Mouse (Mus musculus): Measurements from ENCODE around the gene Snrpa1. TPM values are rescaled to one million over a fixed set of nuclear protein-coding genes. Genes with fewer than 3 reads are reported as not detected.

Snrpa1 gene
- polyA plus RNA-seq, 1 experiment from 2014 or later: 271 TPM

DNA sequence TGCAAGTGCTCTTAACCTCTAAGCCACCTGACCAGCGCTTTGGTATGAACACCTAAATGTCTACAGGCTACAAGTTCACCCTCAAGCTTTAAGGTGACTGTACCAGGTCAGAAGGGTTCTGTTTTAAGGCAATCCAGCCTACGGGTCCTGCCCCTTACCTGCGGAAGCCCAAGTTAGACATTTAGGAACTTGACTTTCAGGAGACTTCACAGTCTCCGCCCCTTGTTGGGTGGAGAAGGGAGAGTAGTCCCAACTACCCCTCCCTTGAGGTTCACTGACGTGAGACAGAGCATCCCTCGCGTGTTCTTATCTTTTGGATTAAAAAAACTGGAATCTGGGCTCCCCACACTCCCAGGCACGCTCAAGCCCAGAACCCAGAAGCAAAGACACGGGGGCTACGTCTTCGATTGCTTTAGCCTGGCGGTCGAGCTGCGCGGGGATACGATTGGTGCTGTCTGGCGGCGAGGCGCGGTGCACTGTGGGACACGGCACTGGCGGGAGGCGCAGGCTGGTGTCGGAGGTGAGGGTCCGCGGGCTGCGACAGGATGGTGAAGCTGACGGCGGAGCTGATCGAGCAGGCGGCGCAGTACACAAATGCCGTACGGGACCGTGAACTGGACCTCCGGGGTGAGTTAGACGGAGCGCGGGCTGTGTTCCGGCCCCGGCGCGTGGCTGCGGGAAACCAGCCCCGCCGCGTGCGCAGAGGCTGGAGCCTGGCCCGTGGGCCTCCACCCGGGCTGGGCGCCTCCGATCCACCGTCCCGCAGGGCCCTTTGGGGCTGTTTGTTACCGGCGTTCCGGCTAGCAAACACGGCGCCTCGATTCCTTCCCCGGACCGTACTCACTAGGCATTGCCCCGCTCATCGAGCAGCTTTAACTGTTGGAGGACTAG, 1.5 kb downstream of the Snrpa1 start:
- H3K27me3 ChIP-seq (ENCODE audit: control insufficient read depth, insufficient read depth, low read length): no peaks in the 10 kb centered on the region
- under 1% methylated on average over 64 of the region's 64 CpGs for WGBS
- peaks cover 10% of the 10 kb centered on the region; the same call in 1 of the 2 replicates for H3K36me3 ChIP-seq (ENCODE audit: control insufficient read depth, insufficient read depth, low read length)
- H3K27ac ChIP-seq (replicated peaks; ENCODE audit: low read depth, low read length): peak overlapping the region; percentile 71
- peak overlapping the region; percentile 99 for H3K4me3 ChIP-seq (ENCODE audit: low read depth, low read length)
- no peaks in the 10 kb centered on the region for H3K9me3 ChIP-seq (ENCODE audit: control insufficient read depth, low read length)
- DNase-seq (ENCODE audit: low spot score) (peak; percentile 95), ATAC-seq (ENCODE audit: insufficient number of reproducible peaks, low FRiP score, low TSS enrichment, low read depth) (peak; percentile 91)
- H3K9ac ChIP-seq (ENCODE audit: low read length): peak overlapping the region; percentile 95
- H3K4me2 ChIP-seq (ENCODE audit: low read depth, severe bottlenecking): peak overlapping the region; percentile 69
- peaks cover 3% of the 10 kb centered on the region; the same call in 1 of the 2 replicates for H3K4me1 ChIP-seq (ENCODE audit: control insufficient read depth, insufficient read depth, low read length)

DNA sequence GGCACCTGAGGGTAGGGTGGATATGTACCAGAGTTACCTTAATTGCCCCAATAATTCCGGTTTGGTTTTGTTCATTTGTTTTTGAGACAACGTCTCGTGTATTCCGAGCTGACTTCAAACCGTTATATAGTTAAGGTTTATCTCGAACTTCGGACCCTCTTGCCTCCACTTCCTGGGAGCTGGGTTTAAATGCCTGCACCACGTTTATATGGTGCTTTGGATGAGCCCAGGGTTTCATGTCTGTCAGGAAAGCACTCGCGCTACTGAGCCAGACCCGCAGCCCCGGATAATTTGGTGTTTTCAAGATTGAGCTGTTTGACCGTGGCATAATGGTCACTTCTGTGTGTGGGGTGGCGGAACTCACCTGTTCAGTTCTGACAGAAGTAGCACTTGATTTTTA, 2.3 kb downstream of the Snrpa1 start:
- Histone ChIP-seq H3K36me3 (ENCODE audit: control insufficient read depth, insufficient read depth, low read length) (peaks cover 13% of the 10 kb centered on the region), H3K9me3 (ENCODE audit: control insufficient read depth, low read length) (no peaks in the 10 kb centered on the region), H3K4me2 (ENCODE audit: low read depth, severe bottlenecking) (peak overlapping the region; percentile 69), H3K27ac (replicated peaks; ENCODE audit: low read depth, low read length) (no peak overlapping the region), H3K4me1 (ENCODE audit: control insufficient read depth, insufficient read depth, low read length) (peaks cover 3% of the 10 kb centered on the region; the same call in 1 of the 2 replicates), H3K27me3 (ENCODE audit: control insufficient read depth, insufficient read depth, low read length) (no peaks in the 10 kb centered on the region), H3K4me3 (ENCODE audit: low read depth, low read length) (peak overlapping the region; percentile 99), H3K9ac (ENCODE audit: low read length) (peak overlapping the region; percentile 95)
- DNase-seq (ENCODE audit: low spot score) (no peak), ATAC-seq (ENCODE audit: insufficient number of reproducible peaks, low FRiP score, low TSS enrichment, low read depth) (no peak)
- 2% methylated on average over 14 of the region's 14 CpGs for WGBS

DNA sequence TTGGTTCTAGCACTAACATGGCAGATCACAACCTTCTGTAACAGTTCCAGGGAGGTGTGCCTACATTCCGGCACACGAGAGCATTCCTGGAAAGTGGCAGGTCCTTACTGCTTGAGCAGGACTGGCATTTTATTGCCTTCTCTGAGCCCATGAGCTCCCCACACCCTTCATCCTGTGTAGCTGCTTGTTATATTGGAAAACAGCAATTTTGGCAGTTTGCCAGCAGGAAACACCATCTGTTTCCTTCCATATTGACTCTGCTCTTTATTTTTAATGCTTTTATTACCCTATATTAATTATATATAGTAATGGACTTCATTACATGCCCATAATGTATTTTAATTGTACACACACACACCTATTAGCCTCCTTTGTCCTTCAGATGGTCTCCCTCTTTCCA, 17.6 kb downstream of the Snrpa1 start:
- no peak overlapping the region for H3K4me2 ChIP-seq (ENCODE audit: low read depth, severe bottlenecking)
- H3K27ac ChIP-seq (replicated peaks; ENCODE audit: low read depth, low read length): no peak overlapping the region
- DNase-seq (ENCODE audit: low spot score) (peak; percentile 29), ATAC-seq (ENCODE audit: insufficient number of reproducible peaks, low FRiP score, low TSS enrichment, low read depth) (no peak)
- H3K9me3 ChIP-seq (ENCODE audit: control insufficient read depth, low read length): no peaks in the 10 kb centered on the region
- H3K4me1 ChIP-seq (ENCODE audit: control insufficient read depth, insufficient read depth, low read length): peaks cover 6% of the 10 kb centered on the region
- no peak overlapping the region for H3K9ac ChIP-seq (ENCODE audit: low read length)
- no peaks in the 10 kb centered on the region for H3K27me3 ChIP-seq (ENCODE audit: control insufficient read depth, insufficient read depth, low read length)
- no peak overlapping the region for H3K4me3 ChIP-seq (ENCODE audit: low read depth, low read length)
- 49% methylated on average over 2 of the region's 2 CpGs for WGBS
- peaks cover 12% of the 10 kb centered on the region for H3K36me3 ChIP-seq (ENCODE audit: control insufficient read depth, insufficient read depth, low read length)

DNA sequence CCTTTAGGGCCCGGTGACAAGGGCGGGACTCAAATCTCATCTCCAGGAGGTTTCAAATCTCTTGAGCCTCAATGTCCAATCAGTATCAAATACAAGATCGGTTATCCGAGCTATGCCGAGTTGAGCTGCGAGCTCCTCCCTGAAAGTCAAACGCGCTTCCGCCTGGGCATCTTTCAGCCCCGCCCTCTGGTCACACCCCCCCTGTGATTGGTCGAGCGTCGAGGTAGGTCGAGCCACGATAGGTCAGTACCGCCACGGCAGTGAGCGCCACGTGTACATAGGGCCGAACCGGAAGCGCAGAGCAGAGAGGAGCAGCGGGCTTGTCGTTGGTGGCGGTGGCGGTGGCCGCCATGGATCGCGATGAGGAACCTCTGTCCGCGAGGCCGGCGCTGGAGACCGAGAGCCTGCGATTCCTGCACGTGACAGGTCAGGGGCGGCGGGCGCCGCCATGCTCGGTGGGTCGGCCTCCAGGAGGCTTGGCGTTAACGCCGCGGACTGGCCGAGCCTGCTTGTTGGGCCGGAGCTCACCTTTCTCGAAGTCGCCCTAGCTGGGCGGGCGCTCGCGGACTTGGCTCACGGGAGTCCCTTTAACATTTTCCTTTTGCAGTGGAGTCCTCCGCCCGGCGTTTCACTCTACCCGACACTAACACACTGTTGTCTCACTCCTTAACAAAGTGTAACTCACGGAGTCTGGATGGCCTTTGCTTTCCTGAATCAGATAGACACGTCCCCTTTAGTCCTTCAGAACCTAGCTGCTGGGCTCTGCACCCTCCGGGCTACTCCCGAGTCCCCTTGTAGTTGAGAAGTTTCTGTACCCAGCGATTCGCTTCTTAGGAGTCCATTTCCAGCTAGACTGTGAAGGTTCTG, 20.8 kb downstream of the Snrpa1 start, which contains the start of gene Selenos:
Gene Selenos, plus strand, starts transcription at position 286 of the 867 bp plus-strand sequence.
- Histone ChIP-seq H3K9ac (ENCODE audit: low read length) (peak within 1 kb of the TSS; percentile 59), H3K4me3 (ENCODE audit: low read depth, low read length) (peak within 1 kb of the TSS; percentile 57), H3K4me1 (ENCODE audit: control insufficient read depth, insufficient read depth, low read length) (peaks cover 6% of the 10 kb centered on the region), H3K27ac (replicated peaks; ENCODE audit: low read depth, low read length) (no peak within 1 kb of the TSS), H3K27me3 (ENCODE audit: control insufficient read depth, insufficient read depth, low read length) (no peaks in the 10 kb centered on the region), H3K4me2 (ENCODE audit: low read depth, severe bottlenecking) (peak within 1 kb of the TSS; percentile 57), H3K36me3 (ENCODE audit: control insufficient read depth, insufficient read depth, low read length) (peaks cover 15% of the 10 kb centered on the region), H3K9me3 (ENCODE audit: control insufficient read depth, low read length) (no peaks in the 10 kb centered on the region)
- peak; percentile 100 for ATAC-seq (ENCODE audit: insufficient number of reproducible peaks, low FRiP score, low TSS enrichment, low read depth)
- WGBS: under 1% methylated on average over 65 of the region's 65 CpGs
- DNase-seq (ENCODE audit: low spot score): peak; percentile 95

DNA sequence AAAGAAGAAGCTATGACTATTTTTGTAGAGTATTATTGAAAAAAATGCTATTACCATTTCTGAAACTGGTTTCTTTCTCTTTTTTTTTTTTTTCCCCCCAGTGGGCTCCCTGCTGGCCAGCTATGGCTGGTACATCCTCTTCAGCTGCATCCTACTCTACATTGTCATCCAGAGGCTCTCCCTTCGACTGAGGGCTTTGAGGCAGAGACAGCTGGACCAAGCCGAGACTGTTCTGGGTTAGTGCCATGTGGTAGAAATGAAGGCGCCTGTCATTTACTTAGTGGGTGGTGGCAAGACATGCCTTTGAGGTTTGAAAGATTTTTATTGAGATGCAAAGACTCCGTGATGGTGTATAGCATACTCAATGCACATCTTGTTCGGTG, 21.4 kb downstream of the Snrpa1 start:
- peaks cover 6% of the 10 kb centered on the region for H3K4me1 ChIP-seq (ENCODE audit: control insufficient read depth, insufficient read depth, low read length)
- DNase-seq (ENCODE audit: low spot score): no peak
- peak overlapping the region; percentile 57 for H3K4me2 ChIP-seq (ENCODE audit: low read depth, severe bottlenecking)
- H3K27me3 ChIP-seq (ENCODE audit: control insufficient read depth, insufficient read depth, low read length): no peaks in the 10 kb centered on the region
- 43% methylated on average over 5 of the region's 5 CpGs for WGBS
- no peaks in the 10 kb centered on the region for H3K9me3 ChIP-seq (ENCODE audit: control insufficient read depth, low read length)
- ATAC-seq (ENCODE audit: insufficient number of reproducible peaks, low FRiP score, low TSS enrichment, low read depth): no peak
- peak overlapping the region; percentile 59 for H3K9ac ChIP-seq (ENCODE audit: low read length)
- peak overlapping the region; percentile 57 for H3K4me3 ChIP-seq (ENCODE audit: low read depth, low read length)
- H3K36me3 ChIP-seq (ENCODE audit: control insufficient read depth, insufficient read depth, low read length): peaks cover 11% of the 10 kb centered on the region
- no peak overlapping the region for H3K27ac ChIP-seq (replicated peaks; ENCODE audit: low read depth, low read length)

DNA sequence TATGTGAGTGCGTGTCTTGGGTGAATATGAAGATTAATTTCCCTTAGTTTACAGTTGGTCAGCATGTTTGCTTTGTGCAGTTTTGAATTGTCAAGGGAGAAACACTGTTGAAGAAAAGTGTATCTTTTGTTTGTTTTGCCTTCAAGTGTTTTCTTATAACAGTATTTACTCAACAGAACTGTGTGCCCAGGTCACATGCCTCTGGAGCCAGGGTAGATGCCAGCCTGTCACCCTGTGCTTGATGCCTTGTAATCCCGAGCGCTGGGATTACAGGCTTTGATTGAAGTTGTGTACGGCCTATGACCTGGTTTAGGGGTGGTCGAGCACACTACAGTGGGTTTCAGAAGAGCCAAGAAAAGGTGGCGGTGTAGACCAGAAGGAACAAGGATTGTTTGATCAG, 25.0 kb downstream of the Snrpa1 start:
- no peaks in the 10 kb centered on the region for H3K27me3 ChIP-seq (ENCODE audit: control insufficient read depth, insufficient read depth, low read length)

DNA sequence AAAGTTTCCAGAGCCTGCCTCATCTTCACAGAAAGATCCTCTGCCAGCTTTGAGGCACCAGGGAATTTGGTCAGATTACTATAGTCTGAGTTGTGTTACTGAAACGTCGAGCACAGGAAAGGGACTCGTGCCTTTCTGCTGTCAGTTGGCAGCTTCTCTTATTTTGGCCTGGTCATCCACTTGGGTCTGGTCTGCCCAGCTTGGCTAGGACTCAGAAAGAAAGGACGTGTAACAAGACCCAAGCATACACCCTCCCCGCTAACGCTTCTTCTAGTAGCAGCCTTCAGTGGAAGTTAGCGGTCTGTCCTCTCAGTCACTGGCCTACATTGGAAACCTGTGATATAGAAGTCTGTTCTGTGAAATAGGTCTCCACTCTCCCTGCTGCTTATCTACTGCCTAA, 25.7 kb downstream of the Snrpa1 start:
- H3K9ac ChIP-seq (ENCODE audit: low read length): no peak overlapping the region
- H3K27me3 ChIP-seq (ENCODE audit: control insufficient read depth, insufficient read depth, low read length): no peaks in the 10 kb centered on the region
- H3K4me2 ChIP-seq (ENCODE audit: low read depth, severe bottlenecking): no peak overlapping the region
- peaks cover 6% of the 10 kb centered on the region for H3K4me1 ChIP-seq (ENCODE audit: control insufficient read depth, insufficient read depth, low read length)
- ATAC-seq (ENCODE audit: insufficient number of reproducible peaks, low FRiP score, low TSS enrichment, low read depth) (no peak), DNase-seq (ENCODE audit: low spot score) (no peak)
- no peak overlapping the region for H3K27ac ChIP-seq (replicated peaks; ENCODE audit: low read depth, low read length)
- H3K36me3 ChIP-seq (ENCODE audit: control insufficient read depth, insufficient read depth, low read length): peaks cover 15% of the 10 kb centered on the region; the same call in 1 of the 2 replicates
- WGBS: 91% methylated on average over 7 of the region's 7 CpGs
- H3K4me3 ChIP-seq (ENCODE audit: low read depth, low read length): no peak overlapping the region
- H3K9me3 ChIP-seq (ENCODE audit: control insufficient read depth, low read length): no peaks in the 10 kb centered on the region

More for the DNA sequence above, 25.0 kb downstream of the Snrpa1 start:
- Histone ChIP-seq H3K36me3 (ENCODE audit: control insufficient read depth, insufficient read depth, low read length) (peaks cover 12% of the 10 kb centered on the region; the same call in 1 of the 2 replicates), H3K4me2 (ENCODE audit: low read depth, severe bottlenecking) (no peak overlapping the region), H3K27ac (replicated peaks; ENCODE audit: low read depth, low read length) (no peak overlapping the region), H3K4me1 (ENCODE audit: control insufficient read depth, insufficient read depth, low read length) (peaks cover 6% of the 10 kb centered on the region), H3K9me3 (ENCODE audit: control insufficient read depth, low read length) (no peaks in the 10 kb centered on the region), H3K4me3 (ENCODE audit: low read depth, low read length) (no peak overlapping the region), H3K9ac (ENCODE audit: low read length) (no peak overlapping the region)
- 91% methylated on average over 6 of the region's 6 CpGs for WGBS
- ATAC-seq (ENCODE audit: insufficient number of reproducible peaks, low FRiP score, low TSS enrichment, low read depth) (no peak), DNase-seq (ENCODE audit: low spot score) (no peak)

DNA sequence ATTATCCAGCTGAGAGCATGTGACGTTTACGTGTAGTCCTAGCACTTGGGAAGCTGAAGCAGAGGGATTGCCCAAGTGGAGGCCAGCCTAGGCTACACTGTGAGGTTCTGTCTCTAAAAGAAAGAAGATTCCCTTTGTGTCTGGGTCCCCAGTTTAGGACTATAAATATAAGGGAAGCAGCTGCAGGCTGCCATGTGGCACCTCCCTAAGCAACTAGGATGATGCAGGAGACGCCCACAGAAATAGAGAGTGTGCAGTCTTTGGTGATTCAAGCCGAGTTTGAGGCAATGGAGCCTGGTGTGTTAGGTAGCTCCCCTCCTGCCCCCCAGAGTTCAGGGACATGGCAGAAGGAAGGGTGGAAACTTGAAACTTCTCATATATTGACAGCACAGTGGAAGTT, 28.8 kb downstream of the Snrpa1 start:
- ATAC-seq (ENCODE audit: insufficient number of reproducible peaks, low FRiP score, low TSS enrichment, low read depth): no peak
- Histone ChIP-seq H3K36me3 (ENCODE audit: control insufficient read depth, insufficient read depth, low read length) (peaks cover 17% of the 10 kb centered on the region; the same call in 1 of the 2 replicates), H3K4me1 (ENCODE audit: control insufficient read depth, insufficient read depth, low read length) (no peaks in the 10 kb centered on the region), H3K4me3 (ENCODE audit: low read depth, low read length) (no peak overlapping the region), H3K27ac (replicated peaks; ENCODE audit: low read depth, low read length) (no peak overlapping the region), H3K9me3 (ENCODE audit: control insufficient read depth, low read length) (no peaks in the 10 kb centered on the region), H3K27me3 (ENCODE audit: control insufficient read depth, insufficient read depth, low read length) (no peaks in the 10 kb centered on the region), H3K9ac (ENCODE audit: low read length) (no peak overlapping the region), H3K4me2 (ENCODE audit: low read depth, severe bottlenecking) (no peak overlapping the region)
- 92% methylated on average over 4 of the region's 4 CpGs for WGBS
- DNase-seq (ENCODE audit: low spot score): no peak

Measured in limb, embryonic 11.5 days (tissue).